Mouse (Mus musculus) midbrain, postnatal 0 days (tissue): ENCODE results near the gene Fzd5. TPM values are rescaled to one million over a fixed set of nuclear protein-coding genes. Genes with fewer than 3 reads are reported as not detected.
A peak's percentile ranks its signal among the peaks of the same experiment; 100 is the strongest.

Experiments used
- ATAC-seq: fragments of 200-750 bp; cut with Nextera tagmentation; 2 replicates; pipeline ENCODE4 v1.8.0; 2017; ENCODE audit warnings: moderate number of reproducible peaks, mild to moderate bottlenecking, moderate TSS enrichment, moderate library complexity; ENCODE audit not compliant: low FRiP score
- DNase-seq: peaks from one replicate; pipeline ENCODE4 v3.0.0-alpha.2; 2015; ENCODE audit warnings: low spot score
- H3K27ac ChIP-seq: fragments of 300-500 bp; sonication (generic); 2 replicates; pipeline ENCODE4 v1.5.1; 2014; ENCODE audit warnings: low read depth, mild to moderate bottlenecking, low read length, mixed read lengths
- H3K27me3 ChIP-seq: fragments of 300-500 bp; sonication (generic); 2 replicates; pipeline ENCODE4 v1.6.1; 2014; ENCODE audit warnings: low read length, control low read depth, mixed read lengths; ENCODE audit not compliant: insufficient read depth
- H3K36me3 ChIP-seq: fragments of 300-500 bp; sonication (generic); 2 replicates; pipeline ENCODE4 v1.6.1; 2014; ENCODE audit warnings: low read length, control low read depth, mixed read lengths; ENCODE audit not compliant: insufficient read depth
- H3K4me1 ChIP-seq: fragments of 300-500 bp; sonication (generic); 2 replicates; pipeline ENCODE4 v1.6.1; 2014; ENCODE audit warnings: mild to moderate bottlenecking, control low read depth, antibody characterized with exemption, low read length, mixed read lengths; ENCODE audit not compliant: insufficient read depth
- H3K4me2 ChIP-seq: fragments of 300-500 bp; sonication (generic); 2 replicates; pipeline ENCODE4 v1.6.1; 2014; ENCODE audit warnings: low read depth, mild to moderate bottlenecking, low read length, mixed read lengths; ENCODE audit not compliant: poor library complexity, severe bottlenecking
- H3K4me3 ChIP-seq: fragments of 300-500 bp; sonication (generic); 2 replicates; pipeline ENCODE4 v1.5.1; 2014; ENCODE audit warnings: low read depth, mild to moderate bottlenecking, low read length, moderate library complexity
- H3K9ac ChIP-seq: fragments of 300-500 bp; sonication (generic); replicated peaks from 2 replicates; pipeline ENCODE4 v1.6.1; 2014; ENCODE audit warnings: mild to moderate bottlenecking, low read length, moderate library complexity, mixed read lengths; ENCODE audit not compliant: poor library complexity, severe bottlenecking
- H3K9me3 ChIP-seq: fragments of 300-500 bp; sonication (generic); 2 replicates; pipeline ENCODE4 v1.6.1; 2016; ENCODE audit warnings: low read length, control low read depth
- CTCF ChIP-seq: IDR thresholded peaks from 2 replicates; pipeline ENCODE4 v1.5.1; 2016; ENCODE audit warnings: antibody characterized with exemption, mild to moderate bottlenecking
- WGBS: fragments of 180-500 bp; shearing (Covaris S2); extraction: QIAGEN DNeasy Blood & Tissue Kit; methylation state at CpG from one replicate; pipeline ENCODE4 v1.1.7; 2014; 5-methylcytosine and 5-hydroxymethylcytosine counted together
- polyA plus RNA-seq: library from polyadenylated mRNA; unstranded; fragments of >200 nt; fragmentation: Nextera tagmentation; extraction: Ambion mirVana; gene quantifications from 2 replicates; pipeline ENCODE4 v1.2.1, GENCODE M21; 2015
- total RNA-seq: library from RNA; depleted of rRNA; stranded (reverse); fragments of >200 nt; gene quantifications from 2 replicates; pipeline ENCODE4 v1.2.3, GENCODE M21; 2014

Gene Fzd5
- total and polyA plus RNA-seq, 2 experiments from 2014 or later: 0.86 to 1.8 TPM

GRCm38 (mm10) chr1:64735781-64736680, 1.5 kb downstream of the Fzd5 start:
- TF ChIP-seq CTCF: peak; percentile 63
- ATAC-seq (peak; percentile 29), DNase-seq (peak; percentile 48)
- H3K4me2 ChIP-seq: peak overlapping the region; percentile 98
- H3K9ac ChIP-seq: 0 out of 2 replicates have a peak overlapping the region, but pooled peaks have one; percentile 51
- H3K9me3 ChIP-seq: no peaks in the 10 kb centered on the region
- H3K4me1 ChIP-seq: peaks cover 4% of the 10 kb centered on the region; the same call in 1 of the 2 replicates
- H3K27ac ChIP-seq: no peak overlapping the region
- H3K27me3 ChIP-seq: peaks cover 48% of the 10 kb centered on the region
- no peaks in the 10 kb centered on the region for H3K36me3 ChIP-seq
- peak overlapping the region; percentile 52 for H3K4me3 ChIP-seq
- 11% methylated on average over 74 of the region's 75 CpGs for WGBS

- peak overlapping the region; percentile 98 for H3K4me2 ChIP-seq
- peak overlapping the region; percentile 23 for H3K4me3 ChIP-seq
- 41% methylated on average over 58 of the region's 58 CpGs for WGBS
- no peaks in the 10 kb centered on the region for H3K9me3 ChIP-seq
- peak; percentile 30 for DNase-seq
- no peak overlapping the region for H3K9ac ChIP-seq
- no peaks in the 10 kb centered on the region for H3K36me3 ChIP-seq
- no peak overlapping the region for H3K27ac ChIP-seq
- peaks cover 4% of the 10 kb centered on the region; the same call in 1 of the 2 replicates for H3K4me1 ChIP-seq
- no peak for ATAC-seq
- H3K27me3 ChIP-seq: peaks cover 48% of the 10 kb centered on the region
- TF ChIP-seq CTCF: peak; percentile 40
These were observed 2.5 kb downstream of the Fzd5 start for GRCm38 (mm10) chr1:64734771-64735750.

GRCm38 (mm10) chr1:64733453-64734245, 3.9 kb downstream of the Fzd5 start:
- Histone ChIP-seq H3K27ac (no peak overlapping the region), H3K4me3 (no peak overlapping the region), H3K9ac (no peak overlapping the region), H3K4me1 (peaks cover 4% of the 10 kb centered on the region; the same call in 1 of the 2 replicates), H3K4me2 (no peak overlapping the region), H3K9me3 (no peaks in the 10 kb centered on the region), H3K36me3 (no peaks in the 10 kb centered on the region), H3K27me3 (peaks cover 48% of the 10 kb centered on the region)
- no peak for ATAC-seq
- TF ChIP-seq CTCF: no peak
- DNase-seq: no peak
- WGBS: 31% methylated on average over 11 of the region's 11 CpGs

- DNase-seq (no peak), ATAC-seq (no peak)
- Histone ChIP-seq H3K9me3 (no peaks in the 10 kb centered on the region), H3K27ac (no peak overlapping the region), H3K4me2 (no peak overlapping the region), H3K9ac (no peak overlapping the region), H3K4me1 (no peaks in the 10 kb centered on the region; the same call in 1 of the 2 replicates), H3K36me3 (no peaks in the 10 kb centered on the region), H3K4me3 (no peak overlapping the region), H3K27me3 (peaks cover 39% of the 10 kb centered on the region)
- TF ChIP-seq CTCF: no peak
- 65% methylated on average over 7 of the region's 7 CpGs for WGBS
These were observed 4.8 kb downstream of the Fzd5 start for GRCm38 (mm10) chr1:64732637-64733200.

DNA sequence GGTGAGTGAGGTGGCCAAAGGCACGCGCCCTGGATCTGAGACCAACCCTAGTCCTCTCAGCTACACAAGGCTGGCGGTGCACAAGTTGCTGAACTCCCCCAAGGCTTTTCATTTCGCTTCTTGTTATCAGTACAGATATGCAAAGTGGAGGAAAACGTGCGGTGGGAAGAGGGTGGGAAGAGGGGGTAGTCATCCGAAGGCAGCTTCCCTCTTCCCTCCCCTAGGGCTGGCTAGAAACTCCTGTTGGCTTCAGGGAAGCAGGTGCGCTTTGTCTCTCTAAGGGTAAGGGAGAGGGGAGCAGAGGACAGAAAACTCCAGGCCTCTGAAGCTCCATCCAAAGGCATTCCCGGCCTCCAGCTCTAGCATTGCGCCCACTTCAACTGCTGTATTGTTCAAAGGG, 5.4 kb downstream of the Fzd5 start:
- ATAC-seq (no peak), DNase-seq (no peak)
- H3K9me3 ChIP-seq: no peaks in the 10 kb centered on the region
- no peak overlapping the region for H3K9ac ChIP-seq
- no peak overlapping the region for H3K27ac ChIP-seq
- 60% methylated on average over 10 of the region's 10 CpGs for whole genome bisulfite sequencing
- H3K4me1 ChIP-seq: no peaks in the 10 kb centered on the region; the same call in 1 of the 2 replicates
- no peak overlapping the region for H3K4me3 ChIP-seq
- H3K27me3 ChIP-seq: peaks cover 34% of the 10 kb centered on the region
- H3K36me3 ChIP-seq: no peaks in the 10 kb centered on the region
- no peak overlapping the region for H3K4me2 ChIP-seq
- no peak for TF ChIP-seq CTCF
